Mouse (Mus musculus): Measurements from ENCODE around the gene Atf7. TPM values are rescaled to one million over a fixed set of nuclear protein-coding genes. Genes with fewer than 3 reads are reported as not detected.
A peak's percentile ranks its signal among the peaks of the same experiment; 100 is the strongest.

Atf7 gene
- polyA plus RNA-seq, 1 experiment from 2014 or later = 40.6 TPM

- Histone ChIP-seq H3K36me3 (ENCODE audit: control insufficient read depth, insufficient read depth, low read length) (peaks cover 23% of the 10 kb centered on the region), H3K9ac (ENCODE audit: low read length) (no peak overlapping the region), H3K4me3 (replicated peaks; ENCODE audit: low read length) (no peak overlapping the region), H3K27ac (ENCODE audit: low read length) (no peak overlapping the region), H3K4me2 (ENCODE audit: low read depth, low read length) (no peak overlapping the region), H3K27me3 (ENCODE audit: control insufficient read depth, insufficient read depth, low read length) (no peaks in the 10 kb centered on the region), H3K4me1 (ENCODE audit: control insufficient read depth, insufficient read depth, low read length) (no peaks in the 10 kb centered on the region), H3K9me3 (replicated peaks; ENCODE audit: control insufficient read depth, low read length) (no peaks in the 10 kb centered on the region)
- WGBS = 74% methylated on average over 6 of the region's 6 CpGs
- ATAC-seq (ENCODE audit: insufficient read depth, low FRiP score) = no peak
Observed at GRCm38 (mm10) chr15:102526111-102527002, 98.9 kb downstream of the Atf7 start.

DNA sequence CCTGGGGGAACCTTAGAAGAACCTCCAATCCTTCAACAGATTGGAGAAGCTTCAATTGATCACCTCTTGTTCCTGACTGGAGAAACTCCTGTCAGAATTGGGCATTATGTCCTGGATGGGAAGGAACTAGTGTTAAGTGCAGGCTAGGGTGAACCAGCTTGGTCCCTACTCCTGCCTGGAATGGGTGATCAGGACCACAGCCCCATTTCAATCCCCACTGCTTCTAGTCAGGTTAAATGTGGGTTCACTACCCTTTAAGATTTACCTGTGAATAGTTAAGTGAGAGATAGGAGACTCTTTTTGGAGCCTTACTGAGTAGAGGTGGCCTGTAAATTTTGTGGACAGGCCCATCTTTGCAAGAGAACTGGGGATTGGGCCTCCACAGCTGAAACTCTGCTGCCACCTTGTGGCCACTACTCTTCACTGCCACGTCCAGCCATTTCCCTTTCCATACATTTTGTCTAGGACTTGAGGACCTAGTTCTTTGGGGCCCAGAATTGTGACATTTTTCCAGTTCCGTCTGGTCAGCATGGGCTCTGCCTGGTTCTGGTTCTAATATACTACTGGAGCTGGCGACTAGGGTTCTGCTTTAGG lies 100.3 kb downstream of the Atf7 start, which contains the start of gene Npff:
TSS of gene Npff (minus strand) at position 51 of the 594 bp plus-strand sequence.
- H3K9ac ChIP-seq (ENCODE audit: low read length) = no peak within 1 kb of the TSS; the same call in 1 of the 2 replicates

DNA sequence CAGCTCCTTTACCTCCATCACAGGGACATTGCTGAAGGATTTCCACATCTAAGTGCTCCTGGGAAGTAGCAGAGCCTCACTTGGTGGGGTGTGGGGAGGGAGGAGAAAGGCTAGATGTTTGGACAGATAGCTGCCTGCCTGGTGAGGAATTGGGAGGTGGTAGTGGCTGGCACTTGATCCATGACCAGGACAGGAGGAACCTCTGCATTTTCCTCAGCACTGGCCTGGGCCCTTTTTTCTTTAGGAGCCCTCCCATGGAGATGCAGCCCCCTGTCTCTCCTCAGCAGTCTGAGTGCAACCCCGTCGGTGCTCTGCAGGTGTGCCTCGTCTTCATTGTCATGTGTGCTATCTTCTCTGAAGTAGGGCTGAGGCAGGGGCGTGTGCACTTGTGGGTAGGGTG lies 103.8 kb downstream of the Atf7 start:
- no peak overlapping the region for H3K4me3 ChIP-seq (replicated peaks; ENCODE audit: low read length)
- peaks cover 8% of the 10 kb centered on the region; the same call in 1 of the 2 replicates for H3K36me3 ChIP-seq (ENCODE audit: control insufficient read depth, insufficient read depth, low read length)
- no peak overlapping the region for H3K9ac ChIP-seq (ENCODE audit: low read length)
- no peak for ATAC-seq (ENCODE audit: insufficient read depth, low FRiP score)
- H3K27ac ChIP-seq (ENCODE audit: low read length) = no peak overlapping the region
- WGBS = 70% methylated on average over 4 of the region's 4 CpGs
- no peaks in the 10 kb centered on the region for H3K9me3 ChIP-seq (replicated peaks; ENCODE audit: control insufficient read depth, low read length)
- no peak overlapping the region for H3K4me2 ChIP-seq (ENCODE audit: low read depth, low read length)
- H3K27me3 ChIP-seq (ENCODE audit: control insufficient read depth, insufficient read depth, low read length) = no peaks in the 10 kb centered on the region
- H3K4me1 ChIP-seq (ENCODE audit: control insufficient read depth, insufficient read depth, low read length) = peaks cover 18% of the 10 kb centered on the region

More for the DNA sequence above, 100.3 kb downstream of the Atf7 start, which contains the start of gene Npff:
- Histone ChIP-seq H3K4me3 (replicated peaks; ENCODE audit: low read length) (no peak within 1 kb of the TSS), H3K4me1 (ENCODE audit: control insufficient read depth, insufficient read depth, low read length) (peaks cover 9% of the 10 kb centered on the region), H3K36me3 (ENCODE audit: control insufficient read depth, insufficient read depth, low read length) (peaks cover 23% of the 10 kb centered on the region), H3K27me3 (ENCODE audit: control insufficient read depth, insufficient read depth, low read length) (no peaks in the 10 kb centered on the region), H3K27ac (ENCODE audit: low read length) (no peak within 1 kb of the TSS), H3K4me2 (ENCODE audit: low read depth, low read length) (no peak within 1 kb of the TSS), H3K9me3 (replicated peaks; ENCODE audit: control insufficient read depth, low read length) (no peaks in the 10 kb centered on the region)
- WGBS = 7% methylated on average over 3 of the region's 3 CpGs
- ATAC-seq (ENCODE audit: insufficient read depth, low FRiP score) = no peak

- peaks cover 8% of the 10 kb centered on the region; the same call in 1 of the 2 replicates for H3K36me3 ChIP-seq (ENCODE audit: control insufficient read depth, insufficient read depth, low read length)
- no peak for ATAC-seq (ENCODE audit: insufficient read depth, low FRiP score)
- no peak overlapping the region for H3K4me3 ChIP-seq (replicated peaks; ENCODE audit: low read length)
- peaks cover 28% of the 10 kb centered on the region for H3K4me1 ChIP-seq (ENCODE audit: control insufficient read depth, insufficient read depth, low read length)
- 50% methylated on average over 4 of the region's 4 CpGs for WGBS
- H3K27me3 ChIP-seq (ENCODE audit: control insufficient read depth, insufficient read depth, low read length) = no peaks in the 10 kb centered on the region
- H3K4me2 ChIP-seq (ENCODE audit: low read depth, low read length) = no peak overlapping the region
- no peak overlapping the region for H3K27ac ChIP-seq (ENCODE audit: low read length)
- H3K9me3 ChIP-seq (replicated peaks; ENCODE audit: control insufficient read depth, low read length) = no peaks in the 10 kb centered on the region
- H3K9ac ChIP-seq (ENCODE audit: low read length) = peak overlapping the region; percentile 44; the same call in 1 of the 2 replicates
Observed at GRCm38 (mm10) chr15:102520416-102520815, 104.8 kb downstream of the Atf7 start.

GRCm38 (mm10) chr15:102519211-102520141 lies 105.8 kb downstream of the Atf7 start:
- Histone ChIP-seq H3K9me3 (replicated peaks; ENCODE audit: control insufficient read depth, low read length) (no peaks in the 10 kb centered on the region), H3K27ac (ENCODE audit: low read length) (peak overlapping the region; percentile 98), H3K4me3 (replicated peaks; ENCODE audit: low read length) (peak overlapping the region; percentile 57), H3K4me2 (ENCODE audit: low read depth, low read length) (peak overlapping the region; percentile 80), H3K4me1 (ENCODE audit: control insufficient read depth, insufficient read depth, low read length) (peaks cover 28% of the 10 kb centered on the region), H3K27me3 (ENCODE audit: control insufficient read depth, insufficient read depth, low read length) (no peaks in the 10 kb centered on the region), H3K36me3 (ENCODE audit: control insufficient read depth, insufficient read depth, low read length) (peaks cover 8% of the 10 kb centered on the region; the same call in 1 of the 2 replicates), H3K9ac (ENCODE audit: low read length) (peak overlapping the region; percentile 79)
- WGBS = 50% methylated on average over 17 of the region's 17 CpGs
- ATAC-seq (ENCODE audit: insufficient read depth, low FRiP score) = no peak

DNA sequence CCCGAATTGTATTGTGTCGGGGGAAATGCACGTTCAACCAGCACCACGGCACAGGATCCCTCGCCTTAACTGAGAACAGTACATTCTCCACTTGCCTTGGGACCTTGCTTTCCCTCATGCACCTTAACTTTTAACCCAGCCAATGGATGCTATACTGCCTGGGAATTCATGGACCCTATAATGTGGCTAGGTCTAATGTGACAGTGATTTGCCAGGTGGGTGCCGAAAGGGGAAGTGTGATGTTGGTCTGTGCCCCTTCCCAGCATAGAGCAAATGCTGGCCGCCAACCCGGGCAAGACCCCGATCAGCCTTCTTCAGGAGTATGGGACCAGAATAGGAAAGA lies 106.4 kb downstream of the Atf7 start:
- Histone ChIP-seq H3K27me3 (ENCODE audit: control insufficient read depth, insufficient read depth, low read length) (no peaks in the 10 kb centered on the region), H3K36me3 (ENCODE audit: control insufficient read depth, insufficient read depth, low read length) (peaks cover 8% of the 10 kb centered on the region; the same call in 1 of the 2 replicates), H3K4me2 (ENCODE audit: low read depth, low read length) (peak overlapping the region; percentile 80), H3K9ac (ENCODE audit: low read length) (peak overlapping the region; percentile 79), H3K4me3 (replicated peaks; ENCODE audit: low read length) (peak overlapping the region; percentile 57), H3K9me3 (replicated peaks; ENCODE audit: control insufficient read depth, low read length) (no peaks in the 10 kb centered on the region), H3K4me1 (ENCODE audit: control insufficient read depth, insufficient read depth, low read length) (peaks cover 28% of the 10 kb centered on the region), H3K27ac (ENCODE audit: low read length) (peak overlapping the region; percentile 98)
- WGBS = 12% methylated on average over 9 of the region's 9 CpGs
- no peak for ATAC-seq (ENCODE audit: insufficient read depth, low FRiP score)

GRCm38 (mm10) chr15:102517976-102518858 lies 107.0 kb downstream of the Atf7 start, which contains the start of gene Tarbp2:
Tarbp2 (plus strand) TSS chr15:102518192.
- under 1% methylated on average over 60 of the region's 60 CpGs for WGBS
- Histone ChIP-seq H3K9me3 (replicated peaks; ENCODE audit: control insufficient read depth, low read length) (no peaks in the 10 kb centered on the region), H3K27ac (ENCODE audit: low read length) (peak within 1 kb of the TSS; percentile 98), H3K27me3 (ENCODE audit: control insufficient read depth, insufficient read depth, low read length) (no peaks in the 10 kb centered on the region), H3K4me3 (replicated peaks; ENCODE audit: low read length) (peak within 1 kb of the TSS; percentile 57), H3K4me2 (ENCODE audit: low read depth, low read length) (peak within 1 kb of the TSS; percentile 86), H3K4me1 (ENCODE audit: control insufficient read depth, insufficient read depth, low read length) (peaks cover 28% of the 10 kb centered on the region), H3K36me3 (ENCODE audit: control insufficient read depth, insufficient read depth, low read length) (peaks cover 4% of the 10 kb centered on the region; the same call in 1 of the 2 replicates), H3K9ac (ENCODE audit: low read length) (peak within 1 kb of the TSS; percentile 79)
- ATAC-seq (ENCODE audit: insufficient read depth, low FRiP score) = peak; percentile 94

GRCm38 (mm10) chr15:102517631-102517975 lies 107.7 kb downstream of the Atf7 start:
- Histone ChIP-seq H3K4me2 (ENCODE audit: low read depth, low read length) (peak overlapping the region; percentile 86), H3K9ac (ENCODE audit: low read length) (peak overlapping the region; percentile 75), H3K9me3 (replicated peaks; ENCODE audit: control insufficient read depth, low read length) (no peaks in the 10 kb centered on the region), H3K27me3 (ENCODE audit: control insufficient read depth, insufficient read depth, low read length) (no peaks in the 10 kb centered on the region), H3K36me3 (ENCODE audit: control insufficient read depth, insufficient read depth, low read length) (peaks cover 4% of the 10 kb centered on the region; the same call in 1 of the 2 replicates), H3K27ac (ENCODE audit: low read length) (peak overlapping the region; percentile 81), H3K4me1 (ENCODE audit: control insufficient read depth, insufficient read depth, low read length) (peaks cover 29% of the 10 kb centered on the region), H3K4me3 (replicated peaks; ENCODE audit: low read length) (peak overlapping the region; percentile 57)
- no peak for ATAC-seq (ENCODE audit: insufficient read depth, low FRiP score)
- 0% methylated on average over 10 of the region's 10 CpGs for WGBS
